Mouse (Mus musculus) gastrocnemius, postnatal 14 days (tissue): ENCODE measurements at regions not wholly inside any gene's neighbourhood (a gene's known extent, or its start where the extent isn't known, plus 50 kb on each side); places are given as distances from the start of the nearest gene placed in this dataset.
A peak's percentile ranks its signal among the peaks of the same experiment; 100 is the strongest.
"Not testable (repeated sequence)": the region's sequence is repeated elsewhere in the genome, so short reads cannot be mapped to it uniquely, and the experiment has no call there.

Experiments used
- DNase-seq: peaks from one replicate; pipeline ENCODE4 v3.0.0; 2021; ENCODE audit warnings: mixed read lengths
- intact Hi-C: fragments of 180-260 bp; cut with DNase I; formaldehyde crosslinking; loops from one replicate; pipeline ENCODE4 v1.15.1; 2025; ENCODE audit warnings: low total_unique reads

GRCm38 (mm10) chr8:35114031-35114430 is 651.6 kb upstream of the Gm19410 start:
- intact Hi-C loops, result no loop called here

GRCm38 (mm10) chr8:35120612-35121011 is 645.0 kb upstream of the Gm19410 start:
- intact Hi-C loops, result no loop called here

More at GRCm38 (mm10) chr8:35114031-35114430, 651.6 kb upstream of the Gm19410 start:
- DNase-seq, result no peak

GRCm38 (mm10) chr8:35121084-35121483 is 644.5 kb upstream of the Gm19410 start:
- no peak for DNase-seq
- intact Hi-C loops, result no loop called here

More at GRCm38 (mm10) chr8:35120612-35121011, 645.0 kb upstream of the Gm19410 start:
- DNase-seq, result no peak

GRCm38 (mm10) chr8:35123196-35123621 is 642.4 kb upstream of the Gm19410 start:
- intact Hi-C loops, result no loop called here
- DNase-seq, result peak; percentile 11

- no peak for DNase-seq
- intact Hi-C loops, result no loop called here
These were observed 640.4 kb upstream of the Gm19410 start for GRCm38 (mm10) chr8:35125179-35125578.

- intact Hi-C loops, result no loop called here
- DNase-seq, result no peak
These were observed 633.3 kb upstream of the Gm19410 start for GRCm38 (mm10) chr8:35132281-35132680.

- intact Hi-C loops, result no loop called here
- DNase-seq, result no peak
These were observed 630.0 kb upstream of the Gm19410 start for GRCm38 (mm10) chr8:35135630-35136029.

- DNase-seq, result no peak
- intact Hi-C loops, result no loop called here
These were observed 628.9 kb upstream of the Gm19410 start for GRCm38 (mm10) chr8:35136643-35137042.

- intact Hi-C loops, result no loop called here
- no peak for DNase-seq
These were observed 624.8 kb upstream of the Gm19410 start for GRCm38 (mm10) chr8:35140775-35141174.

- intact Hi-C loops, result no loop called here
- DNase-seq, result no peak
These were observed 622.5 kb upstream of the Gm19410 start for GRCm38 (mm10) chr8:35143018-35143656.

- intact Hi-C loops, result no loop called here
- no peak for DNase-seq
These were observed 621.9 kb upstream of the Gm19410 start for GRCm38 (mm10) chr8:35143684-35144083.

GRCm38 (mm10) chr8:35144401-35144800 is 621.2 kb upstream of the Gm19410 start:
- no peak for DNase-seq
- intact Hi-C loops, result no loop called here

- DNase-seq, result no peak
- intact Hi-C loops, result no loop called here
These were observed 618.1 kb upstream of the Gm19410 start for GRCm38 (mm10) chr8:35147481-35147880.

- DNase-seq, result no peak
- intact Hi-C loops, result no loop called here
These were observed 617.6 kb upstream of the Gm19410 start for GRCm38 (mm10) chr8:35147967-35148366.

GRCm38 (mm10) chr8:35152585-35152984 is 613.0 kb upstream of the Gm19410 start:
- no peak for DNase-seq
- intact Hi-C loops, result loop anchor here (10.0 kb wide), 1 partner anchor 278 kb away; no protein-coding TSS in a partner anchor

GRCm38 (mm10) chr8:35156272-35156671 is 609.3 kb upstream of the Gm19410 start:
- DNase-seq, result no peak
- intact Hi-C loops, result loop anchor here (10.0 kb wide), 1 partner anchor 281 kb away; no protein-coding TSS in a partner anchor

- no peak for DNase-seq
- intact Hi-C loops, result loop anchor here (10.0 kb wide), 1 partner anchor 283 kb away; no protein-coding TSS in a partner anchor
These were observed 607.9 kb upstream of the Gm19410 start for GRCm38 (mm10) chr8:35157711-35158110.

GRCm38 (mm10) chr8:35159329-35159728 is 606.3 kb upstream of the Gm19410 start:
- intact Hi-C loops, result loop anchor here (10.0 kb wide), 1 partner anchor 285 kb away; no protein-coding TSS in a partner anchor
- peak; percentile 49 for DNase-seq

- DNase-seq, result no peak
- intact Hi-C loops, result no loop called here
These were observed 605.4 kb upstream of the Gm19410 start for GRCm38 (mm10) chr8:35160230-35160629.

- intact Hi-C loops, DNase-seq: not testable (repeated sequence)
These were observed 603.4 kb upstream of the Gm19410 start for GRCm38 (mm10) chr8:35162166-35162565.

GRCm38 (mm10) chr8:35166611-35167010 is 599.0 kb upstream of the Gm19410 start:
- DNase-seq, result peak; percentile 16
- intact Hi-C loops, result no loop called here
